In the genomic region with DNA sequence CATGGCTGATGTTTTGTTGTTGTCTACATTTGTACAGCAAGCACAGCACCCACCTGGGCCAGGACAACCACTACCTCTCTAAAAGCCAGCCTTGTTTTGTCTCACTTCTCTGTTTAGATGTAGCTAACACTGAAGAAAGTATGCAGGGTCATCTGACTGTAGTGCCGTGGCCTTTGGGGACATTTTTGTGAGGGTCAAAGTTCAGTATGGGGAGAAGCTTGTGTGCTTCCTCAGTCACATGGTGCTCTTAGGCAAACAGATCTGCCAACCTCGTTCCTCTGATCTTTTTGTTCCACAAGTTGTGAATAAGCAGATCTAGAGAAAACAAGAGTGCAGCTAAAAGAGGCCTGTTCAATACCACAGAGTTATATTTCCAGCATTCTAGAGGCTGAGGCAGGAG, we compare ENCODE assay signal across 37 mouse cellular contexts. TPM values are rescaled to one million over a fixed set of nuclear protein-coding genes. Genes with fewer than 3 reads are reported as not detected.
DNase-seq lines count a peak whose midpoint lies in the region; ATAC-seq lines count a peak whose summit lies in the region.
"Had no signal": no experiment of that assay in that cellular context is flagged by ENCODE, and none has a peak within 500 bp of the region (broad histone marks: within the 10 kb centered on the region; RNA-seq: fewer than 3 reads in every experiment).

No protein-coding gene starts in this region.

- no peak overlapping the region for H3K4me2 ChIP-seq in hindbrain, embryonic 11.5 days (replicated peaks; ENCODE audit: low read depth, low read length)
- no peak overlapping the region for H3K4me2 ChIP-seq in hindbrain, embryonic 16.5 days (ENCODE audit: low read length)
- H3K4me2 ChIP-seq in liver, embryonic 12.5 days, result no peak overlapping the region
- no peak overlapping the region for H3K4me2 ChIP-seq in liver, embryonic 13.5 days
- H3K4me2 ChIP-seq in liver, embryonic 16.5 days (ENCODE audit: low read depth, low read length), result no peak overlapping the region
- H3K4me2 ChIP-seq: embryonic facial prominence, embryonic 15.5 days; forebrain, embryonic 12.5 days; limb, embryonic 15.5 days; midbrain, embryonic 12.5 days; stomach, embryonic 15.5 days had no signal

- H3K9ac ChIP-seq in hindbrain, embryonic 11.5 days (ENCODE audit: low read depth, low read length), result no peak overlapping the region
- no peak overlapping the region for H3K9ac ChIP-seq in hindbrain, embryonic 16.5 days (ENCODE audit: low read depth, low read length)
- no peak overlapping the region for H3K9ac ChIP-seq in liver, embryonic 12.5 days
- H3K9ac ChIP-seq in liver, embryonic 13.5 days, result no peak overlapping the region
- H3K9ac ChIP-seq in liver, embryonic 16.5 days (ENCODE audit: low read depth, low read length), result no peak overlapping the region
- H3K9ac ChIP-seq: embryonic facial prominence, embryonic 15.5 days; forebrain, embryonic 12.5 days; forebrain, postnatal 0 days; limb, embryonic 15.5 days; midbrain, embryonic 12.5 days; stomach, embryonic 15.5 days had no signal

- no peaks in the 10 kb centered on the region for H3K4me1 ChIP-seq in hindbrain, embryonic 11.5 days (replicated peaks; ENCODE audit: control insufficient read depth, insufficient read depth, low read length)
- H3K4me1 ChIP-seq in hindbrain, embryonic 16.5 days (ENCODE audit: control insufficient read depth, insufficient read depth, low read depth, low read length), result no peaks in the 10 kb centered on the region
- 0 out of 2 replicates have a peak, but pooled peaks cover 3% of the 10 kb centered on the region for H3K4me1 ChIP-seq in liver, embryonic 12.5 days
- no peaks in the 10 kb centered on the region; the same call in none of the 2 replicates for H3K4me1 ChIP-seq in liver, embryonic 13.5 days (replicated peaks)
- H3K4me1 ChIP-seq in liver, embryonic 16.5 days (ENCODE audit: control insufficient read depth, low read depth, low read length), result no peaks in the 10 kb centered on the region; the same call in 1 of the 2 replicates
- H3K4me1 ChIP-seq: embryonic facial prominence, embryonic 15.5 days; limb, embryonic 15.5 days had no signal

- H3K4me3 ChIP-seq in hindbrain, embryonic 11.5 days (ENCODE audit: low read depth, low read length), result no peak overlapping the region
- no peak overlapping the region for H3K4me3 ChIP-seq in hindbrain, embryonic 16.5 days (ENCODE audit: low read length)
- H3K4me3 ChIP-seq in liver, embryonic 12.5 days, result no peak overlapping the region
- no peak overlapping the region for H3K4me3 ChIP-seq in liver, embryonic 13.5 days (replicated peaks)
- no peak overlapping the region for H3K4me3 ChIP-seq in liver, embryonic 16.5 days (ENCODE audit: low read depth, low read length)
- H3K4me3 ChIP-seq: embryonic facial prominence, embryonic 10.5 days; embryonic facial prominence, embryonic 15.5 days; forebrain, embryonic 12.5 days; hindbrain, embryonic 10.5 days; limb, embryonic 10.5 days; limb, embryonic 15.5 days; midbrain, embryonic 12.5 days; stomach, embryonic 15.5 days had no signal

- H3K9me3 ChIP-seq in hindbrain, embryonic 11.5 days (ENCODE audit: control insufficient read depth, low read length), result no peaks in the 10 kb centered on the region
- no peaks in the 10 kb centered on the region for H3K9me3 ChIP-seq in hindbrain, embryonic 16.5 days (ENCODE audit: control insufficient read depth, low read length)
- no peaks in the 10 kb centered on the region for H3K9me3 ChIP-seq in liver, embryonic 12.5 days (replicated peaks)
- no peaks in the 10 kb centered on the region for H3K9me3 ChIP-seq in liver, embryonic 13.5 days (replicated peaks)
- H3K9me3 ChIP-seq in liver, embryonic 16.5 days (replicated peaks; ENCODE audit: control insufficient read depth, low read length), result no peaks in the 10 kb centered on the region
- H3K9me3 ChIP-seq: embryonic facial prominence, embryonic 10.5 days; embryonic facial prominence, embryonic 15.5 days; forebrain, embryonic 12.5 days; hindbrain, embryonic 10.5 days; limb, embryonic 10.5 days; limb, embryonic 15.5 days; midbrain, embryonic 12.5 days; stomach, embryonic 15.5 days had no signal

- peaks cover 89% of the 10 kb centered on the region for H3K27me3 ChIP-seq in hindbrain, embryonic 11.5 days (ENCODE audit: control insufficient read depth, insufficient read depth, low read length)
- peaks cover 78% of the 10 kb centered on the region for H3K27me3 ChIP-seq in hindbrain, embryonic 16.5 days (replicated peaks; ENCODE audit: control insufficient read depth, insufficient read depth, low read length)
- H3K27me3 ChIP-seq in liver, embryonic 12.5 days (replicated peaks), result peaks cover 53% of the 10 kb centered on the region
- H3K27me3 ChIP-seq in liver, embryonic 13.5 days, result peaks cover 46% of the 10 kb centered on the region
- peaks cover 17% of the 10 kb centered on the region for H3K27me3 ChIP-seq in liver, embryonic 16.5 days (ENCODE audit: control insufficient read depth, insufficient read depth, low read depth, low read length)

- H3K36me3 ChIP-seq in hindbrain, embryonic 11.5 days (ENCODE audit: control insufficient read depth, insufficient read depth, low read length), result no peaks in the 10 kb centered on the region
- no peaks in the 10 kb centered on the region for H3K36me3 ChIP-seq in hindbrain, embryonic 16.5 days (ENCODE audit: control insufficient read depth, insufficient read depth, low read length)
- H3K36me3 ChIP-seq in liver, embryonic 12.5 days, result no peaks in the 10 kb centered on the region
- no peaks in the 10 kb centered on the region for H3K36me3 ChIP-seq in liver, embryonic 13.5 days
- no peaks in the 10 kb centered on the region for H3K36me3 ChIP-seq in liver, embryonic 16.5 days (ENCODE audit: control insufficient read depth, insufficient read depth)
- H3K36me3 ChIP-seq: embryonic facial prominence, embryonic 10.5 days; embryonic facial prominence, embryonic 15.5 days; forebrain, embryonic 12.5 days; hindbrain, embryonic 10.5 days; limb, embryonic 10.5 days; limb, embryonic 15.5 days; midbrain, embryonic 12.5 days; stomach, embryonic 15.5 days had no signal

- ATAC-seq in hindbrain, embryonic 11.5 days (ENCODE audit: low FRiP score), result no peak
- no peak for ATAC-seq in hindbrain, embryonic 16.5 days
- ATAC-seq in liver, embryonic 12.5 days, result no peak
- peak; percentile 46; the same call in 1 of the 2 replicates for ATAC-seq in liver, embryonic 13.5 days (ENCODE audit: low read depth)
- peak; percentile 74 for ATAC-seq in liver, embryonic 16.5 days (ENCODE audit: low read depth)
- no peak for ATAC-seq in CD4-positive, CD25-positive, alpha-beta regulatory T cell, adult 4 months
- ATAC-seq: forebrain, postnatal 0 days; hindbrain, postnatal 0 days had no signal

- WGBS in hindbrain, embryonic 11.5 days, result 28% methylated on average over 2 of the region's 2 CpGs
- 33% methylated on average over 2 of the region's 2 CpGs for WGBS in hindbrain, embryonic 16.5 days
- 27% methylated on average over 2 of the region's 2 CpGs for WGBS in liver, embryonic 12.5 days (ENCODE audit: insufficient replicate concordance)
- 23% methylated on average over 2 of the region's 2 CpGs for WGBS in liver, embryonic 13.5 days (ENCODE audit: insufficient replicate concordance)
- WGBS in liver, embryonic 16.5 days (ENCODE audit: insufficient replicate concordance), result 20% methylated on average over 2 of the region's 2 CpGs

- no peak overlapping the region for H3K27ac ChIP-seq in hindbrain, embryonic 11.5 days (ENCODE audit: low read depth, low read length)
- no peak overlapping the region for H3K27ac ChIP-seq in hindbrain, embryonic 16.5 days (ENCODE audit: low read depth, low read length)
- peak overlapping the region; percentile 36; the same call in 1 of the 2 replicates for H3K27ac ChIP-seq in liver, embryonic 12.5 days
- peak overlapping the region; percentile 37; the same call in 1 of the 2 replicates for H3K27ac ChIP-seq in liver, embryonic 13.5 days
- no peak overlapping the region; the same call in 1 of the 2 replicates for H3K27ac ChIP-seq in liver, embryonic 16.5 days (ENCODE audit: low read length)
- H3K27ac ChIP-seq: embryonic facial prominence, embryonic 10.5 days; embryonic facial prominence, embryonic 15.5 days; forebrain, embryonic 12.5 days; hindbrain, embryonic 10.5 days; hindbrain, postnatal 0 days; kidney, postnatal 0 days; limb, embryonic 10.5 days; limb, embryonic 15.5 days; midbrain, embryonic 12.5 days; stomach, embryonic 15.5 days had no signal

- DNase-seq in hindbrain, embryonic 11.5 days (ENCODE audit: low spot score), result peak; percentile 6
- DNase-seq in liver, result no peak
- no peak for DNase-seq in liver, embryonic 13.5 days
- no peak for DNase-seq in left cerebral cortex, adult 8-10 months (ENCODE audit: low spot score in 2 of 2)
- DNase-seq: adrenal gland, postnatal 36 days; cerebellum, adult 18-20 months; cerebellum, postnatal 10 days; forebrain, postnatal 0 days; heart, postnatal 14 days; kidney, adult 18-20 months; kidney, postnatal 4 days; layer of hippocampus, postnatal 36 days; lung, postnatal 14 days; thymus, postnatal 14 days had no signal

RNA-seq across cellular contexts. Expression of a gene that starts 21.3 kb away (rescaled TPM):
- polyA plus RNA-seq in hindbrain, embryonic 11.5 days (2014; fragmentation: Nextera tagmentation; extraction: Ambion mirVana), result 3.4 and 4.5 TPM in 2 replicates
- 0.75 and 1.2 TPM in 2 replicates for polyA plus RNA-seq in hindbrain, embryonic 16.5 days (2015; fragmentation: Nextera tagmentation; extraction: Ambion mirVana)
- 5.0 and 5.4 TPM in 2 replicates for polyA plus RNA-seq in liver, embryonic 12.5 days (2016; fragmentation: Nextera tagmentation; extraction: Ambion mirVana)
- polyA plus RNA-seq in liver, embryonic 13.5 days (2015; fragmentation: Nextera tagmentation; extraction: Ambion mirVana), result 3.6 and 3.8 TPM in 2 replicates
- polyA plus RNA-seq in liver, embryonic 16.5 days (2015; fragmentation: Nextera tagmentation; extraction: Ambion mirVana), result 2.9 and 3.8 TPM in 2 replicates
- not detected for total RNA-seq in left cerebral cortex, adult 8-10 months (2022)
- not detected for polyA plus RNA-seq in CD4-positive, CD25-positive, alpha-beta regulatory T cell, adult 4 months (2017; shearing (Covaris generic))
- total RNA-seq: adrenal gland, adult 18-20 months; adrenal gland, postnatal 36 days; common myeloid progenitor, adult 5-6 weeks; gastrocnemius, adult 8-10 months; gastrocnemius, postnatal 4 days; heart, adult 8-10 months; heart, postnatal 14 days; layer of hippocampus, adult 8-10 months; layer of hippocampus, postnatal 36 days; left cerebral cortex, postnatal 10 days; megakaryocyte progenitor cell, adult 5-6 weeks; monocyte, adult 5-6 weeks had no signal
- polyA plus RNA-seq: kidney, postnatal 0 days; limb, embryonic 10.5 days had no signal

Comparison
In these comparisons a context has a peak if more than half of its experiments do, and no peak if none do; other contexts are left out.
1. ATAC-seq: peak in liver, embryonic 13.5 days (single experiment) and liver, embryonic 16.5 days (single experiment); none in hindbrain, embryonic 11.5 days (single experiment), hindbrain, embryonic 16.5 days (single experiment), liver, embryonic 12.5 days (single experiment) and CD4-positive, CD25-positive, alpha-beta regulatory T cell, adult 4 months (single experiment).
2. H3K27ac ChIP-seq: peak in liver, embryonic 12.5 days (single experiment) and liver, embryonic 13.5 days (single experiment); none in hindbrain, embryonic 11.5 days (single experiment), hindbrain, embryonic 16.5 days (single experiment) and liver, embryonic 16.5 days (single experiment).